Mouse (Mus musculus): ENCODE measurements around the gene Slc35e4.
"Not testable (repeated sequence)": the region's sequence is repeated elsewhere in the genome, so short reads cannot be mapped to it uniquely, and the experiment has no call there.

Slc35e4 gene

GRCm38 (mm10) chr11:3918738-3919137 is 4.3 kb upstream of the Slc35e4 start:
- no peak for DNase-seq (ENCODE audit: low spot score in 2 of 2)

- peak; percentile 92 to 95 for DNase-seq (ENCODE audit: low spot score in 2 of 2)
Observed at GRCm38 (mm10) chr11:3913316-3914108, 952 bp downstream of the Slc35e4 start.

- peak in 1 of 2 experiments; percentile 53 for DNase-seq (ENCODE audit: low spot score in 2 of 2)
Observed at GRCm38 (mm10) chr11:3912875-3913271, 1.6 kb downstream of the Slc35e4 start.

GRCm38 (mm10) chr11:3912100-3912874 is 2.2 kb downstream of the Slc35e4 start:
- peak; percentile 52 to 57 for DNase-seq (ENCODE audit: low spot score in 2 of 2)

- DNase-seq (ENCODE audit: low spot score in 2 of 2): not testable (repeated sequence)
Observed at GRCm38 (mm10) chr11:3911440-3911839, 3.0 kb downstream of the Slc35e4 start.

GRCm38 (mm10) chr11:3910513-3911310 is 3.8 kb downstream of the Slc35e4 start:
- peak in 1 of 2 experiments; percentile 28 for DNase-seq (ENCODE audit: low spot score in 2 of 2)

GRCm38 (mm10) chr11:3909236-3909635 is 5.2 kb downstream of the Slc35e4 start:
- no peak for DNase-seq (ENCODE audit: low spot score in 2 of 2)

- no peak for DNase-seq (ENCODE audit: low spot score in 2 of 2)
Observed at GRCm38 (mm10) chr11:3905446-3905845, 9.0 kb downstream of the Slc35e4 start.

GRCm38 (mm10) chr11:3904673-3905072 is 9.8 kb downstream of the Slc35e4 start:
- no peak for DNase-seq (ENCODE audit: low spot score in 2 of 2)

GRCm38 (mm10) chr11:3903046-3903445 is 11.4 kb downstream of the Slc35e4 start:
- DNase-seq (ENCODE audit: low spot score in 2 of 2): peak; percentile 53 to 60

- no peak for DNase-seq (ENCODE audit: low spot score in 2 of 2)
Observed at GRCm38 (mm10) chr11:3902516-3902915, 11.9 kb downstream of the Slc35e4 start.

- DNase-seq (ENCODE audit: low spot score in 2 of 2): no peak
Observed at GRCm38 (mm10) chr11:3900296-3900695, 14.2 kb downstream of the Slc35e4 start.

- no peak for DNase-seq (ENCODE audit: low spot score in 2 of 2)
Observed at GRCm38 (mm10) chr11:3895933-3896332, 18.5 kb downstream of the Slc35e4 start.

GRCm38 (mm10) chr11:3895458-3895857 is 19.0 kb downstream of the Slc35e4 start:
- DNase-seq (ENCODE audit: low spot score in 2 of 2): no peak

- DNase-seq (ENCODE audit: low spot score in 2 of 2): peak; percentile 99 to 100
Observed at GRCm38 (mm10) chr11:3894406-3895281, 19.8 kb downstream of the Slc35e4 start, which contains the start of the genes 4921536K21Rik and Dusp18. Gene 4921536K21Rik (minus strand): TSS chr11:3895098. Gene Dusp18 (plus strand): TSS chr11:3895240.

GRCm38 (mm10) chr11:3893970-3894369 is 20.5 kb downstream of the Slc35e4 start:
- DNase-seq (ENCODE audit: low spot score in 2 of 2): no peak

GRCm38 (mm10) chr11:3887331-3887730 is 27.1 kb downstream of the Slc35e4 start:
- no peak for DNase-seq (ENCODE audit: low spot score in 2 of 2)

- DNase-seq (ENCODE audit: low spot score in 2 of 2): no peak
Observed at GRCm38 (mm10) chr11:3883711-3884110, 30.8 kb downstream of the Slc35e4 start.

GRCm38 (mm10) chr11:3879836-3880235 is 34.6 kb downstream of the Slc35e4 start:
- DNase-seq (ENCODE audit: low spot score in 2 of 2): peak; percentile 87 to 88

GRCm38 (mm10) chr11:3878660-3879059 is 35.8 kb downstream of the Slc35e4 start:
- no peak for DNase-seq (ENCODE audit: low spot score in 2 of 2)

- no peak for DNase-seq (ENCODE audit: low spot score in 2 of 2)
Observed at GRCm38 (mm10) chr11:3876419-3876818, 38.0 kb downstream of the Slc35e4 start.
